In genomic region chr2:49633231-49633630, GRCm38 (mm10) we compare ENCODE assay signal across 13 mouse cellular contexts. TPM values are rescaled to one million over a fixed set of nuclear protein-coding genes. Genes with fewer than 3 reads are reported as not detected.
A peak's percentile ranks its signal among the peaks of the same experiment; 100 is the strongest.
DNase-seq lines count a peak whose midpoint lies in the region; ATAC-seq lines count a peak whose summit lies in the region.
"Had no signal": no experiment of that assay in that cellular context is flagged by ENCODE, and none has a peak within 500 bp of the region (broad histone marks: within the 10 kb centered on the region; RNA-seq: fewer than 3 reads in every experiment).

No protein-coding gene starts in this region.

- no peak overlapping the region for H3K4me3 ChIP-seq in embryonic facial prominence, embryonic 12.5 days
- no peak overlapping the region for H3K4me3 ChIP-seq in hindbrain, embryonic 12.5 days
- H3K4me3 ChIP-seq in midbrain, embryonic 13.5 days (replicated peaks): peak overlapping the region; percentile 12; the same call in 1 of the 2 replicates
- H3K4me3 ChIP-seq: liver, embryonic 13.5 days had no signal

- ATAC-seq in embryonic facial prominence, embryonic 12.5 days (ENCODE audit: insufficient number of reproducible peaks, insufficient read depth, low FRiP score, low TSS enrichment): no peak
- ATAC-seq in hindbrain, embryonic 12.5 days (ENCODE audit: low FRiP score): peak; percentile 88
- peak; percentile 80 for ATAC-seq in midbrain, embryonic 13.5 days
- no peak for ATAC-seq in megakaryocyte, adult 5-6 weeks (ENCODE audit: poor library complexity, severe bottlenecking)

- 70% methylated on average over 9 of the region's 9 CpGs for WGBS in embryonic facial prominence, embryonic 12.5 days
- WGBS in hindbrain, embryonic 12.5 days: 19% methylated on average over 9 of the region's 9 CpGs
- WGBS in midbrain, embryonic 13.5 days: 4% methylated on average over 9 of the region's 9 CpGs

- 0 out of 2 replicates have a peak, but pooled peaks cover 3% of the 10 kb centered on the region for H3K36me3 ChIP-seq in embryonic facial prominence, embryonic 12.5 days
- H3K36me3 ChIP-seq in hindbrain, embryonic 12.5 days: 0 out of 2 replicates have a peak, but pooled peaks cover 6% of the 10 kb centered on the region
- peaks cover 3% of the 10 kb centered on the region; the same call in 1 of the 2 replicates for H3K36me3 ChIP-seq in midbrain, embryonic 13.5 days
- H3K36me3 ChIP-seq: liver, embryonic 13.5 days had no signal

- peaks cover 16% of the 10 kb centered on the region for H3K4me1 ChIP-seq in embryonic facial prominence, embryonic 12.5 days
- peaks cover 56% of the 10 kb centered on the region for H3K4me1 ChIP-seq in hindbrain, embryonic 12.5 days
- peaks cover 59% of the 10 kb centered on the region for H3K4me1 ChIP-seq in midbrain, embryonic 13.5 days (replicated peaks)
- H3K4me1 ChIP-seq: liver, embryonic 13.5 days had no signal

- DNase-seq in retina, postnatal 1 day: peak; percentile 71
- DNase-seq in left cerebral cortex, adult 8-10 months (ENCODE audit: low spot score in 2 of 2): no peak
- DNase-seq in heart, adult 8-10 months (ENCODE audit: low spot score): no peak
- DNase-seq: cerebellum, postnatal 14 days; liver, embryonic 13.5 days; lung, postnatal 4 days; thymus, adult 18-20 months had no signal

- H3K27ac ChIP-seq in embryonic facial prominence, embryonic 12.5 days: peak overlapping the region; percentile 52
- peak overlapping the region; percentile 92 for H3K27ac ChIP-seq in hindbrain, embryonic 12.5 days
- H3K27ac ChIP-seq in midbrain, embryonic 13.5 days: peak overlapping the region; percentile 80
- H3K27ac ChIP-seq: kidney, postnatal 0 days; liver, embryonic 13.5 days had no signal

- no peaks in the 10 kb centered on the region for H3K9me3 ChIP-seq in embryonic facial prominence, embryonic 12.5 days
- no peaks in the 10 kb centered on the region for H3K9me3 ChIP-seq in hindbrain, embryonic 12.5 days (replicated peaks)
- H3K9me3 ChIP-seq in midbrain, embryonic 13.5 days: no peaks in the 10 kb centered on the region
- H3K9me3 ChIP-seq: liver, embryonic 13.5 days had no signal

- no peak overlapping the region for H3K9ac ChIP-seq in embryonic facial prominence, embryonic 12.5 days
- peak overlapping the region; percentile 44 for H3K9ac ChIP-seq in hindbrain, embryonic 12.5 days
- H3K9ac ChIP-seq in midbrain, embryonic 13.5 days (replicated peaks): peak overlapping the region; percentile 37
- H3K9ac ChIP-seq: liver, embryonic 13.5 days had no signal

- H3K4me2 ChIP-seq in embryonic facial prominence, embryonic 12.5 days (replicated peaks): no peak overlapping the region
- peak overlapping the region; percentile 37 for H3K4me2 ChIP-seq in hindbrain, embryonic 12.5 days (replicated peaks)
- peak overlapping the region; percentile 40 for H3K4me2 ChIP-seq in midbrain, embryonic 13.5 days (replicated peaks)
- H3K4me2 ChIP-seq: liver, embryonic 13.5 days had no signal

- no peaks in the 10 kb centered on the region for H3K27me3 ChIP-seq in embryonic facial prominence, embryonic 12.5 days
- H3K27me3 ChIP-seq in hindbrain, embryonic 12.5 days: no peaks in the 10 kb centered on the region
- no peaks in the 10 kb centered on the region for H3K27me3 ChIP-seq in midbrain, embryonic 13.5 days
- H3K27me3 ChIP-seq: liver, embryonic 13.5 days had no signal

RNA-seq across cellular contexts. Expression of gene Kif5c, which starts 14.1 kb away (rescaled TPM):
- polyA plus RNA-seq in embryonic facial prominence, embryonic 12.5 days (2016; fragmentation: Nextera tagmentation; extraction: Ambion mirVana): 25.9 and 30.1 TPM in 2 replicates
- polyA plus RNA-seq in hindbrain, embryonic 12.5 days (2016; fragmentation: Nextera tagmentation; extraction: Ambion mirVana): 153 and 157 TPM in 2 replicates
- 180 and 183 TPM in 2 replicates for polyA plus RNA-seq in midbrain, embryonic 13.5 days (2015; fragmentation: Nextera tagmentation; extraction: Ambion mirVana)
- total RNA-seq in left cerebral cortex, adult 8-10 months (2022): 100 to 1,000 TPM; 526 to 565 (median 546) TPM
- 1 to 10 TPM; 1.1 to 1.5 (median 1.3) TPM for total RNA-seq in heart, adult 8-10 months (2022)
- total RNA-seq in megakaryocyte, adult 5-6 weeks (2015): 0.13 and 0.16 TPM in 2 replicates
- 0.15 and 0.28 TPM in 2 replicates for total RNA-seq in megakaryocyte, adult 5-6 weeks (2017)
- total RNA-seq: granulocyte monocyte progenitor cell, adult 5-6 weeks had no signal

Comparison
In these comparisons a context has a peak if more than half of its experiments do, and no peak if none do; other contexts are left out.
1. ATAC-seq: peak in hindbrain, embryonic 12.5 days (single experiment) and midbrain, embryonic 13.5 days (single experiment); none in embryonic facial prominence, embryonic 12.5 days (single experiment) and megakaryocyte, adult 5-6 weeks (single experiment).
2. RNA of gene Kif5c, which starts 14.1 kb away (total RNA-seq): 526 to 565 TPM in left cerebral cortex, adult 8-10 months; 1.1 to 1.5 TPM in heart, adult 8-10 months and 0.13 to 0.28 TPM in megakaryocyte, adult 5-6 weeks; every median in the first group is over 100 times any median in the second.
3. Peak in every context shown above with its lines, with median percentiles within 50 percentile points of each other: H3K27ac ChIP-seq.